Mouse (Mus musculus) layer of hippocampus, adult 11-12 months (tissue): ENCODE results near the gene Prkce.
A peak's percentile ranks its signal among the peaks of the same experiment; 100 is the strongest.

Experiments used
- DNase-seq: peaks from one replicate; pipeline ENCODE4 v3.0.0; 2022; ENCODE audit warnings: low spot score

The Prkce gene

DNA sequence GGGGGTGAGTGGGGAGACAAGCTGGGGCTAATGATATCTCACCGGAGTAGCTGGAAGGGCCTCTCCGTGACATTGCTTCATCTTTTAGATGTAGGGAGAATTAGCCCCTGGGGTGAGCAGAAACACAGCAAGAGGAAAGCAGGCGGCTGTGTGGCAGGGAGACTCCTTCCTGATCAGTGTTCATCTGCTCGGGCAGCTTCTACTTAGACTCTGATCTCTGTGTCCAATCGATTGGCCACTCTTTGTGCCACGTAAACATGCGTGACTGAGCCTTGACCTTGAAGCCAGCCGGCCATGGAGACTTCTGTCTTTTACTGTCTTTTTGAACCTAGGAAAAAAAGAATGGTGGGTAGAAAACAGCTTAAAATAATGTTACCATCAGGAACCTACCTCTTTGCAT lies 247.0 kb downstream of the Prkce start:
- no peak for DNase-seq

DNA sequence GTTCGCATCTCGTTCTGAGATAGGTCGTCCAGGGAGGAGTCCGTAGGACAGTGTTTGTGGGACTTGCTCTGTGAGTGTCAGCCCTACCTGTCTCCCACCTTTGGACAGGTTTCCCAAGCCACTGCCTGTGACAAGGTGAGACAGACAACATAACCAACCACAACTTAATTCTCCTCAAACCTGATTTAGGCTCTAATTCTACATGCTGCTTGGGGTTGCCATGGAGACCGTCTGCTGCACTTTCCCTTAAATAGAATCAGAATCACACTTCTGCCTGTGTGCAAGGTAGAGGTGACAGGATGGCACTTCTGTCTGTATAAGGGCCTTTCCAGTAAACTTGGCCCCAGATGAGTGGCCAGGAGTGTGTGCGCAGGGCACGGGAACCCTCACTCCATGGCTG lies 248.4 kb downstream of the Prkce start:
- peak; percentile 50 for DNase-seq

DNA sequence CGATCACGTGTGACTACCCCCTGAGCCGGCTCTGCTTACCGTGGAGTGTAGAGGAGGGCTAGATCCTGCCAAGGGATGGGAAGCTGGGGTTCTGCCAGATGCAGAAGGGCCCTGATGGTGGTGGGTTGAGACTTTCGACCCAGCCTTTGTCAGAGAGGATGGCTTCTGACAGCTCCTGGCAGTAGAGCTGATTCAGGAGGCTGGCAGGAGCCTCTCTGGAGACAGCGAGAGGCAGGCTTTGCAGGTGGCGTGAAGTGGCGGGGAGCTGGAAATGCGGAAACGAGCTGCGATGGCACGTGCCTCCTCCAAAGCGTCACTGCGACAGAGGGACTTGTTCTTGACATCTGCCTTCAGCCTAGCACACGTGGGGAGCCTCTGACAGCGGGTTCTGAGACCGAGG lies 250.7 kb downstream of the Prkce start:
- no peak for DNase-seq

DNA sequence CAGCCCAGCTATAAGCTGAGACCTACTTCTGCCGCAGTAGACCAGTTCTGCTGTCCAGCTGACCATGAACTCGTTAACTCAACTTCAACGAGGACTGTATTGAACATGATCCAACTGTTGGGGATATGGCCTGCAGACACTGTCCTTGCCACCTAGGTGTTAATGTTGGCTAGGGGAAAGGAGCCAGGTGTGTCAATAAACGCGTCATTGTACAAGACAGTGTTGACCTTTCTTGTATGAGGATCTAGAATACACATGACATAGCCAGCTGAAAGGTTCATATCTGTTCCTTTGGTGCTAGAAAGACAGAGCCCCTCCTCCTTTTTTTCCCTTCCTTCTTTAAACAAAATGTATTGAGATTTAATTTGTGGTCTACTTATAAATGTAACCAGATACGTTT lies 251.6 kb downstream of the Prkce start:
- no peak for DNase-seq

DNA sequence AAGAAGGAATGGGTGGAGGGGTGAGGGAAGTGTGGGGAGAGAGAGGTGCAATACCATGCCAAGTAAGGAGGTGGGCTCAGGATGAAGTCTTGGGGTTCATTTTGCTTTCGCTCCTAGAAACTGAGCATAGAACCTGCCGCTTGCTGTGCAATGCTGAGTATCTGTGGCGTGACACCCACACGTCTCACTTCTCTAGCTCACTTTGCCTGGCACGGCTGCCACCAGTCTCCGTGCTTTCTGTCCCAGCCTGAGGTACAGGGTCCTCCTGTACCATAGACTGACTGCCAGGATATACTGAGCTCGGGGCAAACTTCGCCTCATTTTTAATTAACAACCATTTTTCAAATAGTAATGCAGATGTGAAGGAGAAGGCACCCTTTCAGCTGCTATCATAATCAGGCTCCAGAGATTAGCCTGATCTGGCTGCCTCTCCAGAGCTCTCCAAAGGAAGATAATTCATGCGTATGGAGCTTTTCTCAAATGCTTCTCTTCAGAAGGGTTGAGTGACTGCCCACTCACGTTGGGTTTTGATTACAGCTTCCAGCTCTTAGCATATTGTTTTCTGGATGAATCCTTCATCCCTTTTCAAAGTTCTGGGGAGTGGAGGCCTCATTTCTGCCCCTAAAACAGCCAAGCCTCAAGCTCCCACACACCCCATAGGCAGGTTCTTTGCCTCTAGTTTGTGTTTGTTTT lies 253.2 kb downstream of the Prkce start:
- no peak for DNase-seq

DNA sequence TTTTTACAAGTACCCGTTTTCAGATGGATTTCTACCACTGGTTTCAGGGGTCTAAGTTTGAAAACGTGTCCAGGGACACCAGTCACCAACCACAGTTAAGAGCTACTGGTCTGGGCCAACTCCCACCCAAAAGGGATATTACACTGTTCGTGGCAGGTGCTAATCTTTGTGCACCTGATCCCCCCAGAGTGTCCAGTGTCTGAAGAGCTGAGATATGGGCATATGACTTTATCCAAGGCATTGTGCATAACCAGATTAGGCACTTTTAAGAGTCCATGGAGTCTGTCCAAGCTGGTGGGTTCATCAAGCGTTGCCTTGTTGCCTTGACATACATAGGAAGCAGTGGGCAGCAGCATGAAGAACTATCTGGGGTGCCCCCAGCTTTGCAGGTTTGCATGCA lies 254.4 kb downstream of the Prkce start:
- no peak for DNase-seq

DNA sequence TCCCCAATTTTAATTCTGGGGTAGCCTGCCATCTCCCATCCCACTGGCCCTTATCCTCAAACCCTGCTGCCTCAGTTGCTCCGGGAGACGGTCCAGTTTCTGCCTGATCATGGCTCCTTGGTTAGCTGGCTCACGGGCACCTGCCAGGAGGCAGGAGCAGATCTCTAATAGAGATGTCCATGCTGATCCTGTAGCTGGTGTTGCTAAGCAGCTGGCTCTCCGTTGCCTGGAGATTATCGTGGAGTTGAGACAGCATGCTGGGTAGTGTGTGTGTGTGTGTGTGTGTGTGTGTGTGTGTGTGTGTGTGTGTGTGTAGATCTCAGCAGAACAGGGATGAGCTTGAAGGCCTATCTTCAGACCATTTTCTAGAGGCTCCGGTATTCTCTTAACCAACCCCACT lies 262.3 kb downstream of the Prkce start:
- no peak for DNase-seq

DNA sequence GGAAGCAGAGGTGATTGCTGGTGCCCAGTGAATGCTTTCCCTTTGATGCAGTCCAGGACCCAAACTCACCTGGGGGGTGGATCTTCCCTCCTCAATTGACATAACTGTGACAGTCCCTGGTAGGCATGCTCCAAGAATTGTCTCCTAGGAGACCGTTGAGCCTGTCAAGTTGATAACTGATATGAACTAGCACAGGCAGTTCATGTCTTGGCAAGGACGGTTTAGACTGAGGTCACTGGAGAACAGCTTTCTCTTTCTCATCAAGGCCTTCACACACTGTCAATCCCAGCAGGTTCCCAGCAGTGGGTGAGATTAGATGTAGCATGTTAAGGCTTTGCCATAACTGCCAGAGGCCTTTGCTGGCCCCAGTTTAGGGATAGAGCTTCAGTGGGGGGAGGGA lies 265.5 kb downstream of the Prkce start:
- no peak for DNase-seq

DNA sequence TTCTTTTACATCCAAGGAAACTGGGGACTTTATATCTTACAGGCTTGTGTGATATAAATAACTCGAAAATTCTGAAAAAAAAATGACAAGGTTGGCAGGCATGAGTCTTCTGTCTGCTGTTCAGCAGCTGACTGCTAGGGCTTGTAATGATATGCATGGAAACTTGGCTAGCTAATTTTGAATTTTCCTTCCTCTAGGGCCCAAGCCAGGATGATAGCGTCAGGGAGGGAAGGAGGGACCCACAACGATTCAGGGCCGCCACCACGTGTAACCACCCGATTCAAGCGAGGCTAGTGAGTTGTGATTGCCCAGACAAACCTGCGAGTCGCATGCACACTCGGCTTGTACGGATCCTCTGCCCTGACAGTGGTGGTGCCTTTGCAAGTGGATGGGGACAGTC lies 266.2 kb downstream of the Prkce start:
- no peak for DNase-seq

DNA sequence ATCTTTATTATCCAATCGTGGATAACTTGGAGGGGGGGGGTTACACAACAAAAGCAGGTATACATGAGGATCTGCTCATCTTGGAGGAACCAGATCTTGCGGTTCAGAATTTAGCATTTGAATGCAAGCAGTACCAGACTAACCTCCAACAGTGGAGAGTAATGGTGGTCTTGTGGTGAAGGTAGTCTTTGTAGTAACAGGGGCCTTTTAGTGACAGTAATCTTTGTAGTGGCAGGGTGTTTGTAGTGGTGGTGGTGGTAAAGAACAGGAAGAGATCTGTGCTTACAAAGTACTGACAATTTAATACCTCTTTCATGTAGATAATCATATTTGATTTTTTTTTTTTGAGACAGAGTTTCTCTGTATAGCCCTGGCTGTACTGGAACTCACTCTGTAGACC lies 267.2 kb downstream of the Prkce start:
- no peak for DNase-seq

DNA sequence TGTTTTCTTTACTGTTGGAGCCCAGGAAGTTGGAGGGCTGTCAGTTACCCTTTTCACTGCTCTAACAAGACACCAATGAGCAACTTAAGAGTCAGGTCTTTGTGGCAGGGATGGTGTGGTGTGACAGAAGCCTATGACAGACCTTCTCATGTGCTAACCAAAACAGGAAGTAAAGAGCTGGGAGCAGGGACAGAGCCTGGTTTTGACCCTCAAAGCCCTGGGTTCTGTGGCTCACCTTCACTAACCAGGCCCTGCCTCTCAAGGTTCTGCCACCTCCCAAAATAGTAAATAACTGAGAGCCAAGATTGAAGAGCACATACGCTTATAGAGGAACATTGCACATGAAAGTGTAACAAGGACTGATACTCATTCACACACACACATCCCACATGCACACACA lies 268.0 kb downstream of the Prkce start:
- DNase-seq = no peak

DNA sequence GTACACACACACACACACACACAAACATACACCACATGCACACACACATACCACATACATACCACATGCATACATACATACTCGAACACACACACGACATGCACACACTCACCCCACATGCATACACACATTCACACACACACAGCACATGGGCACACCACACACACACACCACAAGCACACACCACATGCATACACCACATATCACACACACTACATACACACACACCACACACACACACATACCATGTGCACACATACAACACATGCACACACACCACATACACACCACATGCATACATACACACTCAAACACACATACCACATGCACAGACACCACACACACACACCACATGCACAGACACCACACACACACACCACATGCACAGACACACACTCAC lies 268.4 kb downstream of the Prkce start:
- no peak for DNase-seq

DNA sequence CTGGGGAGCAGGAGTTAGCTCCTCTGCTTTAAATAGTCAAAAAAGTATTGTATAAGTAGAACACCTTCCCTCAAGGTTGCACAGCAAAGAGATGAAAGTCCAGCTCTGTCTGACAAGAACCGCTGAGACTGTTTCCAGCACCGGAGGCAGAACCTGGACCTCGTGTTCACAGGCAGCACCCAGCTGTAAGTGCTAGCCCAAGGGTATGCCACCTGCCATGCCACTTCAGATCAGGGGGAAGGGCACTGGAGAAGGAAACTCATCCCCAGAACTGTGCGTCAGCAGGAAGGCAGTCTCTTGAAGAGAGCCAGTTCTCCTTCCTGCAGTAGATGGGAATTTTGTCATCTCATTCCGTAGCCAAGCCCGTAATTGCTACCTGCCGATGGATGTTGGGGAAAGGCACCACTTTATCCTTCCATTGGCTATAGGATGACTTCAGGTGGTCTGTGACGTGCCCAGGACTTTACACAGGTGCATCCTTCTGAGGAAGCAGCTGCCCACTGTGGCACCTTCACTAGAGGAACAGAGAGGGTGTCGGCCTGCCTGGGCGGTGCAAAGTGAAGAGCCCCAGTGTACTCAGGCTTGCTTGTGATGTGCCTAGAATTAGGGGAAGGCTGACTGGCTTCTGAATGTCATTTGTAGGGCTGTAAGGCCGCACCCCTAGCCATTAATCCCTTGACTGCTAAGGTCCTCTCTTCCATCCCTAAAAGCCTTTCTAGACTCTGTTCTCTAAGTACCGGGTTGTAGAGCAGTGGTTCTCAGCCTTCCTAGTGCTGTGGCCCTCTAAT lies 269.2 kb downstream of the Prkce start:
- no peak for DNase-seq

DNA sequence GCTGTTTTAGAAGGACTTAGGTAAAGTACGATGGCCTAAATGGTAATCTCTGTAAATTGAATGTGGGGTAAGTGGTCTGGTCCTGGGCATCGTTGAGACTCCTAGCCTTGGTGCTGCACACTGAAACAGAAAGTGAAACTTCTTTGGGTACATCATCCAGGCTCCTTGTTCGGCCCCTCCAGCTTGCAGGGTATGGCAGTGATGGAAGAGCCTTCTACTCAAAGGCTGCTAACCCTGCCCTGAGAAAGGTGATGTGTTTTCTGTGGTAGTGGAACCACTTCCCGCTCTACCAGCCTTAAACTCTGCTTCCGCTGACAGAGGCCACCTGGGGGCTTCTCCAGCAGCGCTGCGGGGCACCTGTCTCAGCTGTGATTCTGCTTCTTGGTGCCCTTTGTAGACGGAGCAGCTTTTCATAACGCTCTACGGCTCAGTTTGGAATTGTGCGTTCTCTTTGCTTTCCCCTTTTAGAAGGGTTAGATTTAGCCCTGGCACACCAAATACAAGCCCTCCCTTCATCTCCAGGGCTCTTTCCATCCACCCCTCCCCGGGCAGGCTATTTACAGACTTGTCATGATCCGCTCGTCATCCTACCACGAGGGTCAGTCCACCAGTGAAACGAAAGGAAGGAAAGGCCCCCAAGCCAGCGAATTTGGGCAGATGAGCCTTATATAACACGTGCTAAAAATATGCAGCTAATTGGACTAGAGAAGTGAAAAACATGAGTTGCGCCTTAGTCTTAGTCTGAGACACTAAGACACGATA lies 270.1 kb downstream of the Prkce start:
- DNase-seq = peak; percentile 78

DNA sequence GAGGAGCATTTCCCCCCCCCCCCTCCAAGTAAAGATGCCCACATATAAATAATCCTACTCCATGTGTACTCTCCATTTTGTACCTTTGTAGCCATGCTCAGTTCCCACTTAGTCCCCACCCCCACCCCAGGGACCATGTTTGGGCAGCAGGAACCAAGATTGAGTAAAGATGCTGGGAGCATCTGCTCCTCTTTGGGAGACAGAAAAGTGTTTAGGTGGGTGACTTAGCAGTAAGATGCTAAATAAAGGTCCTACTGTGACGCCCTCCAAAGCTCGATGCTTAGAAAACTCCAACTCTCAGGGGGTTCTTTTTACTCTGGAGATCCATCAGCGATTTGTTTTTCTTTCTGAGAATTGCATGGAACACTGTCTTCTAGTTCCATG lies 270.7 kb downstream of the Prkce start:
- no peak for DNase-seq

DNA sequence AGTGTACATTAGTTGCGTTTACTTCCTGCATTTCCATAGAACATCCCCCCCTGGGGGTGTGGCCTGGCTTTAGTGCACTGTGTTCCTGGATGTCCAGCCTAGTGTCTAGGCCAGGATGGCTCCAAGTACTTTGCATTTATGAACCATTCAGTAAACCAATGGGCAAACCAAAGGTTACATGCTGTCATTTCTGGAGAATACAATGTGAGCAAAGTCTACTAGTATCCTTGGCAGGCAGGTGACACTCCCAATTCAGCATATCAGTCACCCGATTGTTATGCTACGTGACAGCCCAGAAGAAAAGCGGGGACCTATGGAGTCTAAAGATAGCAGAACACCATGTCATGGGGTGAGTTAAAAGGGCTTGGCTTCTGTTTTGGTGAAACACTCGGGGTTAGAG lies 271.2 kb downstream of the Prkce start:
- DNase-seq = no peak

DNA sequence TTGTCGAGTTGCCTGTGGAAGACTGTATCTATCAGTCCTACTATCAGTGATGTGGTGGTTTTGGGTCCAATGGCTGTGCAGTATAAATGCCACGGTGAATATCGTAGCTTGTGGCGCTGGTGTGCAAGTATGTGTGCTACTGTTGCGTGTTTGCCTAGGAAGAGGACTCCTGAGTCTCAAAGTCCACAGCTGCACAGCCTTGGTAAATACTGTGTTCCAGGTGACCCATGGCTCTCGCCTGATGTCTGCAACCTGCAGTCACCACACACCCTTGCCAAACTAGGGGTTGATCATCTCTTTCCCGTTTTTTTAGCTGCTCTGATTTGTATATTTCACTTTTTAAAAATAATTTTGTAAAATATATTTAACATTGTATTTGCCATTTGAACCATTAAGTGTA lies 273.5 kb downstream of the Prkce start:
- no peak for DNase-seq

DNA sequence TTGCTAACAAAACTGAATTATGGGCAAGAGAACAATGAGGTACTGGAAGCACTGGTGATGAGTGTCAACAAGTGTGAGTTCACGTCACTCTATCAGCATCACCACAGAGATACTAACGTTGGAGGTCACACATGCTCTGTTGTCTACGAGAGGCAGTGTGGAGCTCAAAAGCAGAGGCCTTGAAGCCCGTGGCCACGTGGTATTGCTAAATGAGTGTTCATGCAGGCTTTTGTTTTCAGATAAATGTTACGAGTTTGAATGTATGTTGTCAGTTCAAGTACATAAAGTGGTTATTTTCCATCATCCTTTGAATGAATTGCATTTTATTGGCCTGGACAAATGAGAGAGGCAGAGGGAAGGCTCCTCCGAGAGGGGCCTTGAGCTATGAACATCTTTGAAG lies 276.3 kb downstream of the Prkce start:
- DNase-seq = no peak

DNA sequence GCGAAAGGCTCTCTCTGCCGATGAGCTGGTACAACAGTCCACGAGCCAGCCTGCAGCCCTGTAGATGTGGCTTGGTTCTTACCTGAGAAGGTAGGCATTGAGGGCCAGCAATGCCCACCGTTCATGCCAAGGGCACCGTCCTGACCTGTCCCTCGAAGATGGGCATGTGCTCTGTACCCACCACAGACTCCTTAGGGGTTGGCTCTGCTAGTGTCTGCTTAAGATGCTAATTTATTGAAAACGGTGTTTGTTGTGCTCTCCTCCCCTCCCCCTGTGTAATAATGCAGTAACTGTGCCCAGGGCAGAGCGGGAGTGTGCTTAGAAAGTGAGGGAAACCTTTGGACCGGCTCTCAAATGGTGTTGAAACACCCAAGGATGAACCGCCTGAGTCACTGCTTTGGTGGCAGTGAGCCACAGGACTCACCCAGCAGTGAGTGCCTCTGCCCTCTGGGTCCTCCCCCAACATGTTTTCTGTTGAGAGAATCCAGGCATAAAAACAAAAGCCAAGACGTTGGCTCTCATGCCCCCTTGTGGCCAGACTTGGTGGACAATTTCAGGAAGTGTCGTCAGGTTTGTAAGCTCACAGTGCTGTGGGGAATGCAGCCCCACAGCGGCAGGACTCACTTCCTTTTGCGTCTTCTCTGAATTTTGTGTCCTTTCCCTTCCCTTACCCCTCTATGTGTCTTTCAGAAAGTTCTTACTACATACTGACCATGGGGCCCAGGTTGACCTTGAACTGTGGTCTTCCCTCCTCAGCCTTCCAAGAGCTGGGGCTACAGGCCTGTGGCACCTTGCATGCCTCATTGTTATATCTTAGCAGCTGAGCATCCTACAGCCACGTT lies 277.2 kb downstream of the Prkce start:
- DNase-seq = peak; percentile 95

DNA sequence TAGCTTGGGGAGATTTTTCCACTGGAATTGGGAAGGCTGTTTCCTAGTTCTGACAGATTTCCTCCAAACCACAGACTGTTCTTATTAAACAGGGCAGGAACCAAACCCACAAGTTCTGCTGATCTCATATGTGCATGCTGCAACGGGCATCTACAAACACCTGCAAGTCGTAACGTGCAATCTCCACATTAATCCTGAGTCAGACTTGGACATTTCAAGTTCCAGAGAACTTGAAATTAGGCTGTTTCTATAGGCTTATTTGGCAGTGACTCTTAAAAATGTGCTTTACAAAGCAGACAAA lies 277.8 kb downstream of the Prkce start:
- no peak for DNase-seq

DNA sequence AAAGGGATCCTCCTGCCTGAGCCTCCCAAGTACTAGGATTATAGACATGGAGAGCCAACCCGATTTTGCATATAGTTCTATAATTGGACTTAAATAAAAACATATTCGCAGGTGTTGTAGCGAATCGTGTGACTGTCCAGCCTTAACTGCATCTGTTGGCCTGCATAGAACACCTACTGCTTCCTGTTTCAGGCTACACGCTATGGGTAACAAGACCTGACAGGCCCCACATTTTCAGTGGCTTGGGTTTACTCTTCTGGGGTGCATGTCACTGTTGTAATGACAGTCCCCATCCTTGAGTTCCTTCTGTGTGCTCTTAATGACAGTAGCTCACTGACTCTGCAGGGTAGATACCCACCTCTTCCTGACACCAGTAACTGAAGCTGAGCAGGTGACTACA lies 278.3 kb downstream of the Prkce start:
- no peak for DNase-seq

DNA sequence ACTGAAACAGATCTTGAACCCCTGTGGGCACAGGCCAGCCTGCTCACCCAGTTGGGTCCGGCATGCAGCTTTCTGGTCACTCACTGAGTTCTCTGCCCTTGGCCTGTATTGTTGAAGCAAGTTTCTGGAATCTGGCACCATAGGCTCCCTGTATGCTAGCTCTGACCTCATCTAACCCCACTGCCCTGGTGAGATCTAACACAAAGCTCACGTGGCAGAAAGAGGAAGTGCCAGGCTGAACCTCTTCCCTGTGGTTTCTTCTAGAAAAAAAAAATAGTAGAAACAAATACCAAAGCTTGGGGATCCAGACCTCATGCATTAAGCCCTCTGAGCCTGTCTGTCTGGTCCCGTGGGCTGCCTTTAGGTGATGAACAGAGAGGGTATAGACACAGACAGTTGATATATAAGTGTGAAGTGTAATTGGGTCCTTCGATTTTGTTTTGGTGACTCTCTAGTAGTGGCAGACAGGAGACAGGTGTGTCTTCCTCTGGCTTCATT lies 279.6 kb downstream of the Prkce start:
- no peak for DNase-seq
